Mouse (Mus musculus) liver, embryonic 11.5 days (tissue): Measurements from ENCODE around the gene Tbc1d17. TPM values are rescaled to one million over a fixed set of nuclear protein-coding genes. Genes with fewer than 3 reads are reported as not detected.
"Not testable (repeated sequence)": the region's sequence is repeated elsewhere in the genome, so short reads cannot be mapped to it uniquely, and the experiment has no call there.

Experiments used
- ATAC-seq: fragments of 200-750 bp; cut with Nextera tagmentation; replicated peaks from 2 replicates; pipeline ENCODE4 v1.8.0; 2017; ENCODE audit warnings: moderate number of reproducible peaks, mild to moderate bottlenecking, moderate TSS enrichment, moderate library complexity; ENCODE audit not compliant: low FRiP score
- DNase-seq: peaks from one replicate; pipeline ENCODE4 v3.0.0-alpha.2; 2017; ENCODE audit warnings: low spot score
- H3K27ac ChIP-seq: fragments of 300-500 bp; sonication (generic); 2 replicates; pipeline ENCODE4 v1.5.1; 2014; ENCODE audit warnings: mild to moderate bottlenecking, low read depth, low read length, control low read depth
- H3K27me3 ChIP-seq: fragments of 300-500 bp; sonication (generic); replicated peaks from 2 replicates; pipeline ENCODE4 v1.6.1; 2014; ENCODE audit warnings: low read length, mixed read lengths; ENCODE audit not compliant: control insufficient read depth, insufficient read depth
- H3K36me3 ChIP-seq: fragments of 300-500 bp; sonication (generic); 2 replicates; pipeline ENCODE4 v1.6.1; 2014; ENCODE audit warnings: mild to moderate bottlenecking, low read length, moderate library complexity, mixed read lengths; ENCODE audit not compliant: control insufficient read depth, insufficient read depth
- H3K4me1 ChIP-seq: fragments of 300-500 bp; sonication (generic); replicated peaks from 2 replicates; pipeline ENCODE4 v1.6.1; 2014; ENCODE audit warnings: low read length, mixed read lengths; ENCODE audit not compliant: control insufficient read depth, insufficient read depth
- H3K4me2 ChIP-seq: fragments of 300-500 bp; sonication (generic); 2 replicates; pipeline ENCODE4 v1.6.1; 2014; ENCODE audit warnings: mild to moderate bottlenecking, control low read depth, moderate library complexity
- H3K4me3 ChIP-seq: fragments of 300-500 bp; sonication (generic); 2 replicates; pipeline ENCODE4 v1.5.1; 2014; ENCODE audit warnings: low read depth, low read length, control low read depth
- H3K9ac ChIP-seq: fragments of 300-500 bp; sonication (generic); 2 replicates; pipeline ENCODE4 v1.6.1; 2014; ENCODE audit warnings: low read depth, low read length, control low read depth
- H3K9me3 ChIP-seq: fragments of 300-500 bp; sonication (generic); 2 replicates; pipeline ENCODE4 v1.6.1; 2016; ENCODE audit warnings: low read length, inconsistent platforms, mixed read lengths; ENCODE audit not compliant: control insufficient read depth
- WGBS: fragments of 180-500 bp; shearing (Covaris S2); extraction: QIAGEN DNeasy Blood & Tissue Kit; methylation state at CpG from one replicate; pipeline ENCODE4 v1.1.7; 2014; 5-methylcytosine and 5-hydroxymethylcytosine counted together
- polyA plus RNA-seq: library from polyadenylated mRNA; unstranded; fragments of >200 nt; fragmentation: Nextera tagmentation; extraction: Ambion mirVana; gene quantifications from 2 replicates; pipeline ENCODE4 v1.2.1, GENCODE M21; 2014

Tbc1d17 gene
- polyA plus RNA-seq, 1 experiment from 2014 or later: 53.3 TPM

DNA sequence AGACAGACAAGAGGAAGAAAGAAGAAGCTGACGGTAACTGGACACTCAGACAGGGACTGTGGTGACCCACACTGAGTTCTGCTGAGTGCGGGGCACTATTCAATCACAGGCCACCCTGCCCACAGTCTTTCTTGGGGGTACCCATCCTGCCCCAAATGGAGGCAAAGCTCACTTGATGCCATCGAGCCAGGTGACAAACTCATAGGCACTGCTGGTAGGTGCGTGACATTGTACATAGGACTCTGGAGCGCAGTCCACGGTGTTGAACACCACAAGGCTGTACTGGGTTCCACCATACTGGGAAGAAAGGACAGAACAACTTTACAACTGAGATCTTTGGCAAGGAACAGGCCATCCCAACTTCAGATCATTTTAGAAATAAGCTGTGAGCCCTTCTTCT, 42.7 kb upstream of the Tbc1d17 start:
- peaks cover 25% of the 10 kb centered on the region for H3K4me1 ChIP-seq
- ATAC-seq: no peak
- H3K27ac ChIP-seq: peak overlapping the region; percentile 78

DNA sequence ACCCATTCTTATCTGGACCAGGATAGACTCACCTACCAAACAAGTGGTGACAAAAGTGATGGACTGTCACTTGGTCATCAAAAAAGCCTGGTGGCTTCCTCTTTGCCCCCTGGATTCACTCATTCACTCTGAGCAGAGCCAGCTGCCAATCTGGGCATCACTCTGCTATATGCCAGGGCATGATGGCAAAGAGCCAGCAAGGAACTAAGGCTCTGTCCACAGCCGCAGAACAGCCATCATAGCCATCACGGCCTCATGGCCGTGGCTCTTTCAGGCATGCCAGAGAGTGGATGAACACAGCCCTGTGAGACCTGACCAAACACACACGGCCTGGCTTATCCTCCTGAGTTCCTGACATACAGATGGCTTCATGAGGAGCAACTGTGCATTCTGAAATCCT, 41.9 kb upstream of the Tbc1d17 start:
- Histone ChIP-seq H3K27me3 (no peaks in the 10 kb centered on the region), H3K9ac (peak overlapping the region; percentile 92; the same call in 1 of the 2 replicates), H3K4me2 (peak overlapping the region; percentile 95), H3K4me3 (peak overlapping the region; percentile 79), H3K9me3 (no peaks in the 10 kb centered on the region), H3K36me3 (peaks cover 3% of the 10 kb centered on the region; the same call in 1 of the 2 replicates), H3K27ac (no peak overlapping the region), H3K4me1 (peaks cover 21% of the 10 kb centered on the region)
- WGBS: 88% methylated on average over 4 of the region's 4 CpGs
- ATAC-seq: no peak
- DNase-seq: no peak

More for the DNA sequence above, 42.7 kb upstream of the Tbc1d17 start:
- no peaks in the 10 kb centered on the region for H3K27me3 ChIP-seq
- 16% methylated on average over 6 of the region's 6 CpGs for WGBS
- no peak for DNase-seq
- H3K4me2 ChIP-seq: peak overlapping the region; percentile 95
- peaks cover 2% of the 10 kb centered on the region; the same call in 1 of the 2 replicates for H3K36me3 ChIP-seq
- H3K4me3 ChIP-seq: peak overlapping the region; percentile 79
- no peaks in the 10 kb centered on the region for H3K9me3 ChIP-seq
- peak overlapping the region; percentile 92 for H3K9ac ChIP-seq

DNA sequence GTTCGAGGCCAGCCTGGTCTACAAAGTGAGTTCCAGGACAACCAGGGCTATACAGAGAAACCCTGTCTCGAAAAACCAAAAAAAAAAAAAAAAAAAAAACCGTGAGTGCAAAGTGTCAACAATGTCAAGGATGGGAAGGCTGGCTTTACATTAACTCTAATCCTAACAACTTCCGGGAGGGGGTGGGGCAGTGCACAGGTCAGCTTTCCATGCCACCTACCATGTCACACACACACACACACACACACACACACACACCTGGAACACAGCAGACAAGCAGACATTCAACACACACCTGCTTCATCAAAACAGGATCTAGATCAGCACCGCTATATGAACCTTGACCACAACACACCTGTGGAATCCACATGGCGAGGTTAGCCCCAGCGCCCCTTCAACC, 41.3 kb upstream of the Tbc1d17 start:
- H3K9ac ChIP-seq: 0 out of 2 replicates have a peak overlapping the region, but pooled peaks have one; percentile 10
- DNase-seq (no peak), ATAC-seq (no peak)
- no peak overlapping the region for H3K27ac ChIP-seq
- WGBS: 85% methylated on average over 6 of the region's 7 CpGs
- peaks cover 20% of the 10 kb centered on the region for H3K4me1 ChIP-seq
- H3K4me2 ChIP-seq: peak overlapping the region; percentile 95
- H3K27me3 ChIP-seq: no peaks in the 10 kb centered on the region
- H3K9me3 ChIP-seq: no peaks in the 10 kb centered on the region
- no peak overlapping the region for H3K4me3 ChIP-seq
- peaks cover 3% of the 10 kb centered on the region; the same call in 1 of the 2 replicates for H3K36me3 ChIP-seq

DNA sequence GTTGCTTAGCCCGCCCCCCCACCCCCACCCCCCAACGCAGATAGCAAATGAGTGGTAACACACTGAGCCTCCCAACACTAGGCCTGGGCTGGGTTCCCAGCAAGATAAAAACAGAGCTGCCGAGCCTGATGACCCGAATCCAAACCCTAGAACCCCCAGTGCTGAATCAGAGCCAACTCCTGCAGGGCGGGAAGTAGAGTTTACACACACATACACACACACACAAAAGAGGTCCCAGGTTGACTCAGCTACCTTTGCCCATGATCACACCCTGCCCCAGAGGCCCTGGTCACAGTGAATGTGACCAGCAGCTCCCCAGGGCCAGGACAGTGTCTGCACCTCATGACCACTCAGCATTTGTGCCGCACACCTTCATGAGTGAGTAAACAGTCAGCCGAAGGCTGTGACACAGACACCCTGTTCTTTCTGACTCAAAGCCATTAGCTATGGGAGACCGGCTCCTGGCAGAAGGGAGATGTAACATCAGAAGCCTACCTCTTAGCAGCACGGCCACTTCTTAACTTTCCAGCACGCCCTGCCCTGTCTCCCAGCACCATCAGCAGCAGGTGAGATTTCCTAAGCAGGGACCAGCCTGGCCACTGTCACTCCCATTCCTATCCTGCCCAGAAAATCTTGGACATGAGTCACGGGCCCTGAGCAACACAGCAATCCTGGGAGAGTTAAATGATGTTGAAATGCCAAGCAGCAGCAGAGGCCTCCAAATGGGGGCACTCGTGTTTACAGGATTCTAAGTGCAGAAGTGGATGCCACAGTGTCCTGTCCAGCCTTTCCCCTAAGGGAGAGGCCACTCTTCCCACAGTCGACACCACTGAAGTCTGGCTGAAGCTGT, 39.6 kb upstream of the Tbc1d17 start:
- Histone ChIP-seq H3K9ac (no peak overlapping the region), H3K36me3 (peaks cover 11% of the 10 kb centered on the region), H3K4me2 (no peak overlapping the region), H3K27ac (no peak overlapping the region), H3K4me1 (peaks cover 19% of the 10 kb centered on the region), H3K27me3 (no peaks in the 10 kb centered on the region), H3K4me3 (no peak overlapping the region), H3K9me3 (no peaks in the 10 kb centered on the region)
- ATAC-seq (no peak), DNase-seq (no peak)
- 81% methylated on average over 13 of the region's 13 CpGs for WGBS

DNA sequence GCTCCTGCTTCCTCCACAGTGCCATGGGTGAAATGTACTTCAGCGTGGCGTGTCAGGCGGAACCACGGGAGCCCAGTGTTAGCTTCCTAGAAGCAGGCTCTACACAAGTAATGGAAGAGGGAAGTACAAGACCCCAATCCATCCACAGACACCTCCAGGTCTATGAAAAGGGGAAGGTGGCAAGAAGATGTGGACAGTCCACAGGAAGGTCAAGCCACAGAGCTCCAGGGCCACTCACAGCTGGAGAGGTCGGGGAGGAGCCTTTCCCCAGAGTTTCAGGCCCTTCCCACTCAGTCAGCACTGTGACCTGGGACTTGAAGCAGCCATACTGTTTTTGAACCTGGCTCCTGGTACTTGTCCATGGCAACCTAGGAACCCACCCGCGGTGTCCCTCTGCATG, 38.1 kb upstream of the Tbc1d17 start:
- 81% methylated on average over 7 of the region's 7 CpGs for WGBS

DNA sequence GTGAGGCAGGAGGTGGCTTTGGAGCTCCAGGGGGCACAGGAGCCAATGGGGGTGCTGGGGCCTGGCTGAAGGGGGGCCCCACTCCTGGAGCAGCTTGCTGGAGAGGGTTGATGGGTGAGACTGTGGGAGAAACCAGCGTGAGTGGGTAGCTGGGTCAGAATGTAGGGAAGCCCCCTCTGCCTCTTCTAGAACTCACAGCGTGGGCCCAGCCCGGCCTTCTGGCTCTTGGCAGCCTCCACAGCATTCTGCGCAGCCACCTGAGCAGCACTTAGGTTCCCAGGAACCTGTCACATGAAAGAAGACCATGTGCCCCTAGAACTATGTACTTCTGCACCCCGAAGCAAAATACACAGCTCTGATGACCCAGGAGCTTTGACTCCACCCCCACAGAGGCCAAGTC, 35.8 kb upstream of the Tbc1d17 start:
- DNase-seq (no peak), ATAC-seq (no peak)
- Histone ChIP-seq H3K4me3 (no peak overlapping the region), H3K9me3 (no peaks in the 10 kb centered on the region), H3K36me3 (peaks cover 40% of the 10 kb centered on the region), H3K4me2 (no peak overlapping the region), H3K9ac (no peak overlapping the region), H3K27me3 (no peaks in the 10 kb centered on the region), H3K27ac (no peak overlapping the region), H3K4me1 (peaks cover 8% of the 10 kb centered on the region; the same call in 1 of the 2 replicates)
- WGBS: 95% methylated on average over 5 of the region's 5 CpGs

More for the DNA sequence above, 38.1 kb upstream of the Tbc1d17 start:
- DNase-seq (no peak), ATAC-seq (no peak)
- no peak overlapping the region for H3K4me2 ChIP-seq
- no peak overlapping the region for H3K27ac ChIP-seq
- H3K9me3 ChIP-seq: no peaks in the 10 kb centered on the region
- H3K9ac ChIP-seq: no peak overlapping the region
- H3K36me3 ChIP-seq: peaks cover 19% of the 10 kb centered on the region
- H3K27me3 ChIP-seq: no peaks in the 10 kb centered on the region
- no peak overlapping the region for H3K4me3 ChIP-seq
- H3K4me1 ChIP-seq: peaks cover 19% of the 10 kb centered on the region

DNA sequence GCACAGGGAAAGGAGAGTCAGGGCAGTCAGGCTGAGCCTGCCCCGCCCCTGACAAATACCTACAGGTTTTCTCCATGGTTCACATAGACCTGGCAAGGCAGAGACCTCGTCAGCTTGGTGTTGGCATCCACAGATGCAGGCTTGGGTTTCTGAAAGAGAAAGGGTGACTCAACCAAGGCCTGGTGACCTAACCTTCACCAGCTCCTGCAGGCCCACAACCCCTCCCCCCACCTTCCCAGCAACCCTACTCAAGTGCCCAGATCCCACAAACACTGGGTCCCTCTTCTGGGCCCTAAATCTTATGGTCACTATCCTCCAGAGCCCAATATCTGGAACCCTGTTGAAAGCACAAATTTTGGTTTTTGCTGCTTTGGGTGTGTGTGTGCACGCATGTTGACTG, 34.2 kb upstream of the Tbc1d17 start:
- no peak overlapping the region for H3K9ac ChIP-seq
- peaks cover 48% of the 10 kb centered on the region for H3K36me3 ChIP-seq
- no peak overlapping the region for H3K27ac ChIP-seq
- no peak overlapping the region for H3K4me3 ChIP-seq
- no peak for DNase-seq
- 86% methylated on average over 3 of the region's 3 CpGs for WGBS
- no peak overlapping the region for H3K4me2 ChIP-seq
- no peak for ATAC-seq
- H3K9me3 ChIP-seq: no peaks in the 10 kb centered on the region
- no peaks in the 10 kb centered on the region for H3K27me3 ChIP-seq
- no peaks in the 10 kb centered on the region for H3K4me1 ChIP-seq

DNA sequence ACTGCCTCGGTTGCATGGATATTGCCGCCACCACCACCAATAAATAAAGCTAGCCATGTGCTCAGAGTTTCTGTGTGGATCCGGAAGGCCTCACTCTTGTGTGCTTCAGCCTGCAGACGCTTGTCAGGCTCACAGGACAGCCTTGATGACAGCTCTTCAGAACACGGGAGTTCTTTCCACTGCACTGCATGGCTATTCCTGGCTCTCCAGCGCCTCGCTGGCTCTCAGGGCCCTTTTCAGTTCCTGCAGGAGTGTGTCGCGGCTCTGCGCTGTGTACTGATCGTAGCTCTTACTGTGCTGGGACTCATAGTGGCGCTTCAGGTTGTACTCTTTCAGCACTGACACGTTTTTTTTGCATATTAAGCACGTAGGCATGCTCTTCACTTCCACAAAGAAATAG, 29.0 kb upstream of the Tbc1d17 start:
- Histone ChIP-seq H3K27ac (no peak overlapping the region), H3K4me3 (no peak overlapping the region), H3K4me1 (no peaks in the 10 kb centered on the region; the same call in 1 of the 2 replicates), H3K4me2 (no peak overlapping the region), H3K9me3 (no peaks in the 10 kb centered on the region), H3K27me3 (no peaks in the 10 kb centered on the region), H3K36me3 (peaks cover 47% of the 10 kb centered on the region), H3K9ac (no peak overlapping the region)
- DNase-seq: no peak
- no peak for ATAC-seq
- 87% methylated on average over 14 of the region's 14 CpGs for WGBS

DNA sequence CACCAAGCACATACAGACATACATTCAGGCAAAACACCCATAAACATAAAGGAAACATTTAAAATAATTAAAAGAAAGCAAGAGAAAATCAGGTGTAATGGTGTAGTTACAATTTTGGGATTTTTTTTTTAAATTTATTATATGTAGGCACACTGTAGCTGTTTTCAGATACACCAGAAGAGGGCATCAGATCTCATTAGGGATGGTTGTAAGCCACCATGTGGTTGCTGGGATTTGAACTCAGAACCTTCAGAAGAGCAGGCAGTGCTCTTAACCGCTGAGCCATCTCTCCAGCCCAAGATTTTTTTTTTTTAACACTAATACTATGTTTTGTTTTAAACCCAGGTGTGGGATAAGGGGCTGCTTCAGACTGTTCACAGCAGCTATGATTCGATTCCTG, 22.9 kb upstream of the Tbc1d17 start:
- H3K27ac ChIP-seq, H3K36me3 ChIP-seq, H3K9me3 ChIP-seq, H3K27me3 ChIP-seq, H3K9ac ChIP-seq, DNase-seq, ATAC-seq, H3K4me2 ChIP-seq, H3K4me3 ChIP-seq: not testable (repeated sequence)
- 94% methylated on average over 2 of the region's 2 CpGs for WGBS
- H3K4me1 ChIP-seq: peaks cover 23% of the 10 kb centered on the region
